Mouse (Mus musculus) layer of hippocampus, adult 9-11 months (tissue): ENCODE measurements around the gene Tm2d1.
"Not testable (repeated sequence)": the region's sequence is repeated elsewhere in the genome, so short reads cannot be mapped to it uniquely, and the experiment has no call there.

Experiments used
- DNase-seq: peaks from one replicate; pipeline ENCODE4 v3.0.0; 2022

Tm2d1 gene

DNA sequence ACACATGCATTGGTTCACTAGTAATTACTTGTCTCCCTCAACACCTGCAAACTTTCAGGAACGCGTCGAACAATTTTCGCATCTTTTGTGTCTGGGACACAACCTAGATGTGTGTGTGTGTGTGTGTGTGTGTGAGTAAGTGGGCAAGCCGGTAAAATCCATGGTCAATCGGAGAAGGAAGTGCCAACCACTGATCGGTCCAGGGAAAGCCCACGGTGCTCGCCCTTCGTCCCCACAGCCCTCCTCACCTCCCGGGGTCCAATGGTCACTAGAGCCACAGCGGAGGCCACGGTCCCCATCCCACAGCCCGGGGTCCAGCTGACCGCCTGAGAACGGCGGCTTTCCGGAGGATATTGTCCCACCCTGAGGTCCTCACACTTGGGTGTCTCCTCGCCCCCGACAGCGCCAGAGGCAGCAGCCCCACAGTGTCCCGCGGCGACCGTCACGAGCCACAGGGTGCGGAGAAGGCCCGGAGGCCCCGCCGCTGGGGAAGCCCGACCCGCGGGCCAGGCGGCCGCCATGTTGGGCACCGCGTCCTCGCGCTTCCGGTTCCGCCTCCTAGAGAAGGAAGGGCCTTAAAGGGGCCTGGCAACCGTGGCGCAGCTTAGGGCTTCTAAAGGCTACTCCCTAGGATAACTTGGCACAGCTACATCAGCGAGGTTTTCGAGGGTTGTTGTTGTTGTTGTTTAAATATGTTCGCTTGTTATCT lies at the start of gene Tm2d1:
Tm2d1 (minus strand) TSS at position 591 of the 709 bp plus-strand sequence.
- peak; percentile 78 for DNase-seq

DNA sequence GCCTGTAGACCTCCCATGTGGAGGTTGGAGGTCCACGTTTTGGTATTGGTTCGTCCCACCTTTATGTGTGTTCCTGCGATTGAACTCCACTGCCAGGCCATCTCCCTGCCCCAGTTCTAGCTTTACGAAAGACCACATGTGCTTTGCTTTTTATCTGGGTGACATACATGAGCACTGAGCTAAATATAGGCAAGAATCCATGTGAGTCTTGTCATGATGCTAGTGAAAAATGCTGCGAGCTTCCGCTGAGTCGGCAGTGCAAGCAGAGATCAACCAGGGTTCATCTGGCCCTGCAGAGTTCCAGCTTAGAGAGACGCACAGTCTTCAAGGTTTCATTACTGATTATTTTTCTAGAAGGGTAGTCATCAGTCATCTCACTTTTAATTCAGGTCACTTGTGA lies 45.3 kb upstream of the Tm2d1 start:
- DNase-seq: no peak

DNA sequence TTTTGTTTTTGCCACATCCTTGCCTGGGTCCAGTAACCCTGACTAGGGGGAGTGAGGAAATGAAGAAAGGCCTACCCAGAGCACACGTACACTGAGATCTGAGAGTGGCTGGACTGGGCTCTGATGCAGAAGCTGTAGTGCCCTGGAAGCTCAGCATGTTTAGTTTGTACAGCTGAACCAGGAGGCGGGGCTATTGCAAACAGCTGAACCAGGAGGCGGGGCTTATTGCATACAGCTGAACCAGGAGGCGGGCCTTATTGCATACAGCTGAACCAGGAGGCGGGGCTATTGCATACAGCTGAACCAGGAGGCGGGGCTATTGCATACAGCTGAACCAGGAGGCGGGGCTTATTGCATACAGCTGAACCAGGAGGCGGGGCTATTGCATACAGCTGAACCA lies 32.0 kb upstream of the Tm2d1 start:
- DNase-seq: not testable (repeated sequence)

DNA sequence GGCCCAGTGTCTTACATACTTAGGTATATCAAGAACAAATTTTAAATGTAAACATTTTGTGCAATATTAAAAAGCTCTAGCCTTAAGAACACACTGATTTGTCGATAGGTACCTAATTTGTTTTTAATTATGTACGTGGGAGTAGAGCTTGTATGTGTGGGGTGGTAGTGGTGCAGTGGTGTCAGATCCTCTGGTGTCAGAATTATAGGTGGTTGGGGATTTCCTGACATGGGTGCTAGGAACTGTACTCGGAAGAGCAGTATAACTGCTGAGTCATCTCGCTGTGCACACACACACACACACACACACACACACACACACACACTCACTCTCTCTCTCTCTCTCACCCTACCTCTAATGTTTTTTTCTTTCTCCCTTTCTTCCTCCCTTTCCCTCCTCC lies 25.3 kb upstream of the Tm2d1 start:
- DNase-seq: no peak

DNA sequence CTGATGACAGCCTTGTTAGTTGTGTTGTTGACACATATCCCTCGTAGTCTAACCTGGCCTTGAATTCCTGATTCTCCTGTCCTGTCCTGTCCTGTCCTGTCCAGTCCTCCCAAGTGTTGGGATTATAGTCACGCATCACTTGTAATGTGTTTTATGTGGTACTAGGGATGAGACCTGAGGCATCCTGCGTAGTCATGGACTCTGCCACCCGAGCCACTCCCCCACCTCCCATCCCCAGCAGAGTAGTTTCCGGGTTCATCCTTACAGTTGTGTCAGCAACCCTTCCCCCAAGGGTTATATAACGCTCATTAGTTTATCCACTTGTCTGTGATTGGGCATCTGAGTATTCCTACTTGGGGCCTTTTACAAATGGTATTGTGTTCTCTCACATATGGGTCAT lies 21.3 kb upstream of the Tm2d1 start:
- DNase-seq: no peak

DNA sequence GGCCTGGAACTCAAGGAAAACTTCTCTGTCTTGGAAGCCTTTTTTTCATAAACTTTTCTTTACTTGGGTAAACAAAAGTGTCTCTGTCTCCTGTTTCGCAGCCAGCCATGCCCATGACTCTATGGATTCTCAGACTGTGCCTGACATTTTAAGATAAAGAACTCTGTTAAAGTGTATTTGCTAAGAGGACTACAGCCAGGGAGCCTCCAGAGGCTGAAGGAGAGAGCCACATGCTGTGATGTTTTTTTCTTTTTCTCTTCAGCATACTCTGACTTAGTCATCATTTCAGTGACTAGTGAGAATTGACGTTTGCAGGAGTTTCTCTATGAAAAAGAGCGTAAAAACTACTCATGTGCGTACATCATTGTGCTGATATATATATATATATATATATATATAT lies 20.4 kb upstream of the Tm2d1 start:
- no peak for DNase-seq

DNA sequence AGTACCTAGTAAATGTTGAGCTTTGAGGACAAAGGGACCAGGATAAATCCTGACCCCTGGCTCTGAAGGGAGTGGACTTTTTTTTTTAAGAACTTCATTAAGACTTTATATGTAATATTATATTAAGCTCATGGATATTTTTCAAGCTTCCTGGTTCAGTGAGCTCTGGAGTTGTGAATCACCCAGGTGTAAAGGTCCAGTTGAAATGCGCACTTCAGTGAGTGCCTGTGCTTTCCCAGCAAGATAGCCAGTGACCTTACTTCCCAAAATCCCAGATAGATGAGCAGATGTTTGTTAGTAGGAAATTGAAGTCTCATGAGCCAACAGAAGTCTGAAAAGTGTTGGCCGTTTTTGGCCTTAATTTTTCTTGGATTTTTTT lies 18.5 kb upstream of the Tm2d1 start:
- no peak for DNase-seq

DNA sequence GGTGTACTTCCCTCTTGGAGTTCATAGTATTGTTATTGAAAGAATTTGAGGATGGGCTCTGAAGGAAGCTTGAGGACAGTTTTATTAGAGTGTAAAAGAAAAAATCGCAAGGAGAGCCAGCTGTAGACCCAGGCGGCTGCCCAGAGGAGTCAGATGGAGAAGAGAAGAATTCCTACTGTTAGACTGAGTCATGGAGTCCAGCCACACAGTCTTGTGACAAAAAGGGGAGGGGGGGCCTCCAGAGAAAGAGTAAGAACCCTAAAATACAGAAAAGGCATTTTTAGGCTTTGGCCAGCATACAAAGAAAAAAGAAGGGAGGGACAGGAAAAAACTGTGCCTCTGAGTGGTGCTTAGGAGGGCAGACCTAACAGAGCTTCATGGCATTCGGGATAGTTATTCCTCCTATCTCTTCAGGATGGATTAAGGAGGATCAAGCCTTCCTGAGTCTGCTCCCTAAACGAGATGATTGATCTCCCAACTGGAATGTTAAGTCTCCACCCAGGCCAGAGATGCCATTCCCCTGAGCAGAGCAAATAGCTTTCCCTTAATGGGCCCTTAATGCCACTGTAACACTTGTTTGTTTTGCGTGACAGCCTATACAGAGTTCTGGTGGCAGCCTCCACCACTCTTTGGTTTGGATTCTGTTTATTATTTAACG lies 17.9 kb upstream of the Tm2d1 start:
- no peak for DNase-seq

DNA sequence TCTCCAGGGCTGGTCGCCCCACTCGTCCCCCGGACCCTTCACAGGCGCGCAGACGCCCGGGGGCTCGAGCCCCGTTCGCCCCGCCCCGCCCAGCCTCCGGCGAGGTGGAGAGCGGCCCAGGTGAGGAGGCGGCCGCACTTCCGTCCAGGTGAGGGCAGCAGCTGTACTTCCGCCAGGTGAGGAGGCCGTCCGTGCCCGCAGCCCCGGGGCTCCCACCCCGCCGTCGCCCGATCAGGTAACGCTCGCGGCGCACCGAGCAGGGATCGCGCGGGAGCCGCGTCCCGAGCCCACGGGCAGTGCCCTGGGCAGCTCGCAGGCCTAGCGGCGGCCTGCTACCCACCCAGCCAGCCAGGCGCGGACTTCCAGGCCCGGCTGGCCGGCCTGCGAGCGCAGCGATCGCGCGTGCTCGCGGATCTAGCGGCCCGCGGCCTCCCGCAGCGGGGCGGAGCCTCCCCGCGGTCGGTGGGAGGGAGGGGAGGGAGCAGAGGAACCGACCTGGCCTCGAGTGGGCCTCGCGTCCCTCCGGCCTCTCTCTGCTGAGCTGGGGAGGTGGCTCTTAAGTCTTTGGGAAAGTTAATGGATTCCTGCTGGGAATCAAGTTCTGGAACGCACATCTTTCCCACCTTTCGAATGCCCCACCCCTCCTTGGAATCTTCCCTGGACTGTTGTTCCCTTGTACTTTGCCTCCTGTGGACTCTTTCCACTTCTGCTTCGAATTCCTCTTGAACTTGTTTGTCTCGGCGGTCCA lies 12.8 kb upstream of the Tm2d1 start, which contains the start of gene Patj:
Patj (plus strand) TSS at position 96 of the 748 bp plus-strand sequence.
- DNase-seq: peak; percentile 35

DNA sequence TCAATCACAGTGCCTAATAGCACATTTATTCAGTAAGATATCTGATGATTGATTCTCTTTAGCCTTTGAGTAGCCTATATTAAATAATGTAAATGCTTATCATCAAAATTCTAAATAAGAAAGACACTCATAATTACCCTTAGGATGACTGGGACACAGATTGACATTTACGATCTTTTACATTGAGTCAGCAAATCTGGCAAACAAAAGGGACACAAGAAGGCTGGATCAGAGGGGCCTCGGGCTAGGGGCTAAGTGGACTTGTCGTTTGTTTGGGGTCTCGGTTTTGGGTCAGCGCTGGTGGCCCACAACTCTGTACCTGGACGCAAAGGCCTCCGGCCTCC lies 12.2 kb upstream of the Tm2d1 start:
- DNase-seq: peak; percentile 14

DNA sequence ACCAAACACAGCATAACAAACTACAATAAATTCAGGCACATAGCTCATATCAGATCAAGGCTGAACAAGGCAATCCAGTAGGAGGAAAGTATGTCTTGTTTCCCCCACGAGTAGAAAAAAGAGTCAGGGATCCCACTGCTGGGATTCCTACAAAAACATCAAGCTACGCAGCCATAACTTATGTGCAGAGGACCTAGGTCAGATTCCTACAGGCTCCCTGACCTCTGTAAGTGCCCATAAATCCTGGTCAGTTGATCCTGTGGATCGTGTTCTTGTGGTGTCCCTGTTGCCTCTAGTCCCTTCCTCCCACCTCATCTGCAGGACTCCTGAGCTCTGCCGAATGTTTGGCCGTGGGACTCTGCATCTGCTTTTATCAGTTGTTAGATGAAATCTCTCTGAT lies 1.9 kb upstream of the Tm2d1 start:
- DNase-seq: no peak

DNA sequence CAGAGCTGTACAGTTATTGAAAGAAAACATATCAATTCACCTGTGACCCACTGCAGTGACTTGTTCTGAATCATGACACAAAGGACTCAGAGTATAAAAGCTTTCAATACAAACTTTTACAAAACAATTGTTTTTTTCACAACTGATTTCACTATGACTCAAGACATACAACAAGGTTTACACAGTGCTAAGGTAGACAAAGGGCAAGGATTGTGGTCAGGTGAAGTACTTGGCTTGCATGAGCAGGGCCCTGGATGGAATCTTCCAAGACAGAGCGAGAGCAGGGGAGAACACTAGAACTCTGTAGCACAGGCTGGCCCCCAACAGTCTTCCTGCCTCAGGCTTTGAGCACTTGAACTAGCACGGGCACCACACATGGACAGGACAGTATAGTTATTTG lies 6.2 kb downstream of the Tm2d1 start:
- DNase-seq: no peak

DNA sequence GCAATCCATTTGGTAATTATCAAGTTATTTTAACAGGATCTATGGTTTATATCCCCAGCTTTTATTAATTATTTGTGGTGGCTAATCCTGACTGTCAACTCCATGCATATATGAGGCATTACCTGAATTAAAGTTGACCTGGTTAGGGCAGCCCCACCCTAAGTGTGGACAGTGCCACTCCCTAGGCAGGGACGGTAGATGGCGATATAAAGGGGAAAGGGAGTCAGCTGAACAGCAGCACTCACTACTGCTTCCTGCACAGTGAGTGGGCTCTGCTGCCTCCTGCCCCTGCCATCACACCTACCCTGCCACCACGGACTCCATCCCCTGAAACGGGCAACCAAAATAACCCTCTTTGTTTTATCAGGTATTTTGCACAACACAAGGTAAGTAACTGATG lies 7.7 kb downstream of the Tm2d1 start:
- DNase-seq: no peak

DNA sequence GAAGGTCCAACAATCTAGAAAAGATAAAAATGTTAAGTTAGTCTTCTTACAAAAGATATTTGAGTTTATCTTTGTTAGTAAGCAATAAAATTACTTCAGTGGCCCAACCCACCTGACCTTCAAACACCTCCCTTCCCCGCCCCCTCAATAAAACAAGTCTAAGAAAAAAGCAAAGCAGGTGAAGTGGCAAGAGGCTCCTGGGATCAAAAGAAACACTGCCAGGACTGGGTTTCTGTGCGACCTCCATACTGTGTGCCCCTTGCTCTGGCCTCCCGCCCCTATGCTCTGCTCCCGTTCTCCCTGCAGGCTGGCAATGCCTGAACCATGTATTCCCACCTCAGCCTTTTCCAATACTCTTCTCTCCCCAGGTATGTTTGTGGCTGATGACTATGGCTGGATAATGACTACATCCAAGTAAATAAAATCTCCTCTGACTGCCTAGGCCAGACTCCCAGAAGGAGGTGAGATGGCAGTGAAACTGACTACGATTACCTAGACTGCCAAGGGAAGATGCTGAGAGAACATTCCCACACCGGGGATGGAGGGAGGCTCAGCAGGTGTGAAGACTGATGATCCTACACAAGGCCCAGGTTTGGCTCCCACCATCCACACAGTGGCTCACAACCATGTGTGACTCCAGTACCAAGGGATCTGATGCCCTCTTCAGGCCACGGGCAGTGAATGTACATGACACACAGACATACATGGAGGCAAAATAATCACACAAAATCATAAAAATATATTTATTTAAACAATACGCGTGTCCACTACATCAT lies 24.9 kb downstream of the Tm2d1 start:
- DNase-seq: no peak

DNA sequence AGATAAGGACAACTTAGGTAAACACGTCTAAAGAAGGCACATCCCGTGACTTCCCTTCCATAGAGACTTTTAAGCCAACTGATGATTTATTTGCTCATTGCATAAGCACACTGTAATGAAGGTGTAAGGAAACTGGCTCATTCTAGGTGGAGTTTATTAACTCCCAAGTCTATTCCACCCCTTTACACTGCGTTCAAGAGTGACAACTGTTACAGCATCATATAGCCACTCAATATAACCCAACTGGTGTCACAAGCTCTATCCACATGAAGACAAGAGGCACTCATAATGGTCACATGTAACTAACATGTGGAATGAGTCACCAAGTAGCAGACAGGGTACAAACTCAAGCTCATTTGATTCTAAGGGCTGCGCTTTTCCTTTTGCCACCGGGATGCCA lies 34.5 kb downstream of the Tm2d1 start:
- DNase-seq: no peak

DNA sequence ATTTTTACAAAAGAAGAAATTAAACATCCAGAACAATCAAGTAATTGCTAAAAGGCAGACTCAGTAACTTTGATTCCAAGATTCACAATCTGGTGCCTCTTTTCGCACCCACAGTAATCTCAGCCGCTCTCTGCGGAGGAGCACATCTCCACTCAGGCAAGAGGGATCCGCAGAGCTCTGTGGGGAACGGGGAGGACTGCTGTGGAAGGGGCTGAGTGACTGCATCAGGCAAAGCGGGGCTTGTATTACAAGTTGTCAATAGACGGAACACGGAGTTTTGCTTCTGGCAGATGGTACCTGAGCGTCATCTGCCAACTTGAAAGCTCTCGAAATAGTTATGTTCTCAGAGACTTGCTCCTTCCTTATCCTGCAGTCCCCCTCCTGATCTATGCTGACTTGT lies 37.3 kb downstream of the Tm2d1 start:
- DNase-seq: peak; percentile 64

DNA sequence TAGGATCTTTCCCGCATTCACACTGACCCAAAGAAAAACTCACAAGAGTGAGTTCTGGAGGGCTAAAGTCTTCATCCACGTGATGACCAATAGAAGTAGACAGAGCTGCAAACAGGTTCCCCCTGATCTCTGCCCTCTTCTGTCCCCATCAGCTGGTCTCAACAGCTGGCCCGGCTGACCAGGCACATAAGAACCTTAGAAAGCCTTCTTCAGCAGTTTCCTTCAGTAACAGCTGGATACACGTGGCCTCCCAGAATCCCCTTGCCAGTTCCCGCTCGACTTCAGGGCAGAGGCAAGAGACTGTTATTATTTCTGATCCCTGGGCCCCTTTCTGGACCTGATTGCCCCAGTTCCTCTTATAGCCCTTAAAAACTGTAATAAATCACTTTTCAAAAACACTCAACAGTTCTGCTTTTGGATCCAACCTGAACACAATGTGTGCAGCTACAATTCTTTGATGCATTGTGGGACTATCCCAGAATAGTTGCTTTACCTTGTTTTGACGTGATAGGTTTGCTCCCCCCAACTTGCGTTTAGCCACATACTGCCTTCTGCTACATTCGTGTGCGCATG lies 43.0 kb downstream of the Tm2d1 start:
- DNase-seq: no peak

DNA sequence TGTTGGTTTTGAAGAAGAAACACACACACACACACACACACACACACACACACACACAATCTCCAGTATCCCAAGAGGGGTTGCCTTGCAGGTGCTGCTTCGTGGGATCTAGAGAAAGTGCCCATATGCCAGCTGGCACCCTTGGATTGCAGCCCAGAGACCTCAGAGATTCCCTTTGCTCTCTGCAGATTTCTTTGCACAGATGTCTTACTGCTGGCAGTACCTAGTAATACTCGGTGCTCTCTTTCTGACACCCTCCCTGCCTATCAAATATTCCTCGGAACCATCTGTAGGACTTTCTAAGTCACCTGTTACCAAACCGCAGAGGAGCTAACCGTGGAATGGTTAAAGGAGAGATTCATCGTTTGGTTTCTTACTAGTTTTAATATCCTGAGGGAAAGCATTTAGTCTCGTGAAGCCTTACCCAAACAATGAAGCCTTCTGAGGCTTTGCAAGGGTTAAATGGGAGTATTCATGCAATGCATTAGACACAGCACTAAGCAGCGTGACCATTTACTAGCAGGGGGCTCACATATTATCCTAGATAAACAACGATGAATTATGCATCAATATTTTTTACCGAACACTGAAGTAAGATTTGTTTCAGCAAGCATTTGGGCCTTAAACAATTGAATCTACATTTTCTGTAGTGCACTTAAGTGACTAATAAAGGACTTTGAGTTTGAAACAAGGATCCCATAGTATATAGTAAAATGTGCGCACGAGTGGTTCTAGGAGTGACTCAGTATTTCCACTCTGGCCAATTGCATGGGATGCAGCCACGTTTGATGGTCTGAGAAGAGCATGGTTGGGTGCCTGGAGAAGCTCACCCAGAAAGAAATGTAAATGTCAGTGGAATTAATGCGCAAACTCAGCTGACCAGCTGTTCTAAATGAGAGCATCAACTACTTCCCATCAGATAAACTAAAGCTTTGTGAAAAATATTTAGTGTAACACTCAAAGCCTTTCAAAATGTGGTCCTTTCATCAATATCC lies 44.2 kb downstream of the Tm2d1 start:
- DNase-seq: no peak

DNA sequence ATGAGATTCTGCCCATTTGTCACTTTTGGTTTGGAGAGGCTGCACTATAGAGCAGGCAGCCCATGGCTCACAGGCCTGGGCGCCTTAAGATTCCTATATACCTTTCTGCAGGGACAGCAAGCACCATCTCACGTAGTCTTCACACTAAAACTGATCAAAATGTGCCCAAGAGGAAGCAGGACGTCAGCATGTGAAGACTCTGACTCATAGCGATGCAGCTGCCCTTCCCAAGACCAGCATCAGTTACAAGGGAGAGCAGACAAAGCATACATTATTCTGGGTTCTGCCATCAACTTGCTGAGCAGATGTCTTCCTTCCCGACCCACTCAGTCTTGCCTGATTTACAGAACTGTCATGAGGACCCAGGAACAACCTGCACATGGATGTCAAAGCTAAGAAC lies 45.9 kb downstream of the Tm2d1 start:
- peak; percentile 14 for DNase-seq

DNA sequence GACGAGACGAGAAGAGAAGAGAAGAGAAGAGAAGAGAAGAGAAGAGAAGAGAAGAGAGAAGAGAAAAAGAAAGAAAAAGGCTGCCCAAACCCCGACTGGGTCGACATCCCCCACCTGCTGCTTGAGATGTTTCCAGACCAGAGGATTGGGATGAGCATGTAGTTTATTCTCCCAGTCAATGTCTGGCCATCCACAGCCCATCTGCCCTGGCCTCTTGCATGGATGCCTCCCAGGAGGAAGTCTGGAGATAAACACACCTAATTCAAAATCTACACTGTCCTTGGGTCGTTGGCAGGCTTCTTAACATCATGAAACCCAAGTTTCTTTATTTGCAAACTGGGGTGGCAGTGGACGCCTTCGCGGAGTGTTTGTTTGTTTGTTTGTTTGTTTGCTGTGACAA lies 47.4 kb downstream of the Tm2d1 start:
- DNase-seq: no peak

DNA sequence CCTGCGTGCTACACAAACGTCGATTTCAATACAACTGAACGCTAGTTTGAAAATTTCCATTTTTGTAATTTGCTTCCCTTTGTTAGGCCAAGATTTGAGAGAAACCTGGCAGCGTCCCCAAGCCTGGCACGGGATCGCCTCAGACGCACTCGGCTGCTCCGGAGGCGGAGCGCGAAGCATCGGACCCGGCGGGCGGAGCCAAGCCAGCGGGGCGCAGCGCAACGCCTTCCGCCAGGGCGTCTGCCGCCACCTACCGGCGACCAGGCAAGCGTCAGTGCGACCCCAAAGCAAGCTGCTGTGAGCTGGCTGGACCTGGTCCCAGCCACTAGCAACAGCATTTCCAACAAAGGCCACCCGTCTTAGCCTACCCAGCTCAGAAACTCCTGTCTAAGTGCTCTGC lies 60.9 kb downstream of the Tm2d1 start:
- peak; percentile 91 for DNase-seq
